ENCODE assay signal across 26 mouse cellular contexts in the genomic region with DNA sequence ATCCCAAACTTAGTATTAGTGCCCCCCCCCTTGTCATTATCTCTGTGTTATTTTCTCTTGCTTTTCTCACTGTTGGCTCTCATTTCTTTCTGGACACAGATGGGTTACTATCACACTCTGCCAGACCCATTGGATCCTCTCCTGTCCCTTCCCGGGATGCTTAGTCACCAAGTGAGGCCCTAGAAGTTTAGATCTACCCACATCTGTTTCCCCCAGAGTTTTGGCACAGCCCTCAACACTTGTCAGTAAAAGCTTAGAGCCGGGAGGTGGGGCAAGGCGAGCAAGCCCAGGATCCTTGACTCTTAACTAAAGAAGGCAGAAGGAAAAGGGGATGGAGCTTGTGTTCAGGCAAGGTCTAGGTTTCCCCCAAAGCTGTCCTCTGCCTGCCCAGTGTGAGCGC. TPM values are rescaled to one million over a fixed set of nuclear protein-coding genes. Genes with fewer than 3 reads are reported as not detected.
A peak's percentile ranks its signal among the peaks of the same experiment; 100 is the strongest.
DNase-seq lines count a peak whose midpoint lies in the region; ATAC-seq and TF ChIP-seq lines count a peak whose summit lies in the region.
"Had no signal": no experiment of that assay in that cellular context is flagged by ENCODE, and none has a peak within 500 bp of the region (broad histone marks: within the 10 kb centered on the region; RNA-seq: fewer than 3 reads in every experiment).

No protein-coding gene starts in this region.

- intact Hi-C loops in left cerebral cortex, postnatal 10 days (cut with DNase I), result no loop called here

- H3K4me3 ChIP-seq in liver, embryonic 14.5 days (ENCODE audit: insufficient read depth in 1 of 2, low read depth in 2 of 2, low read length in 2 of 2), result no peak overlapping the region
- H3K4me3 ChIP-seq: intestine, embryonic 15.5 days had no signal

- no peaks in the 10 kb centered on the region for H3K36me3 ChIP-seq in liver, embryonic 14.5 days (replicated peaks; ENCODE audit: control insufficient read depth, insufficient read depth, low read depth)
- H3K36me3 ChIP-seq: intestine, embryonic 15.5 days had no signal

- peak; percentile 86 for ATAC-seq in erythroblast, adult 5-6 weeks (replicated peaks; ENCODE audit: low FRiP score, poor library complexity, severe bottlenecking)
- ATAC-seq in liver, embryonic 14.5 days (ENCODE audit: insufficient read depth), result peak; percentile 88
- ATAC-seq: forebrain, postnatal 0 days; intestine, embryonic 15.5 days; midbrain, embryonic 16.5 days had no signal

- TF ChIP-seq CTCF in liver, embryonic 14.5 days (IDR thresholded peaks at IDR 0.05; ENCODE audit: low read depth), result no peak

- H3K27me3 ChIP-seq in liver, embryonic 14.5 days (ENCODE audit: control insufficient read depth, insufficient read depth, low read length), result no peaks in the 10 kb centered on the region
- H3K27me3 ChIP-seq: intestine, embryonic 15.5 days had no signal

- peak overlapping the region; percentile 81 for H3K27ac ChIP-seq in liver, embryonic 14.5 days
- H3K27ac ChIP-seq: hindbrain, embryonic 14.5 days; intestine, embryonic 15.5 days; macrophage had no signal

- peak; percentile 65 for TF ChIP-seq EP300 in liver, embryonic 14.5 days (IDR thresholded peaks at IDR 0.05; ENCODE audit: low read depth)

- peaks cover 29 to 52% of the 10 kb centered on the region in 2 experiments for H3K4me1 ChIP-seq in liver, embryonic 14.5 days (replicated peaks; ENCODE audit: control insufficient read depth in 2 of 2, insufficient read depth in 2 of 2, low read length in 1 of 2)

- H3K4me2 ChIP-seq in liver, embryonic 14.5 days (ENCODE audit: low read depth), result peak overlapping the region; percentile 47
- H3K4me2 ChIP-seq: hindbrain, embryonic 14.5 days; intestine, embryonic 15.5 days; lung, embryonic 14.5 days had no signal

- no peak overlapping the region; the same call in 1 of the 2 replicates for H3K9ac ChIP-seq in liver, embryonic 14.5 days (replicated peaks)
- H3K9ac ChIP-seq: forebrain, postnatal 0 days; hindbrain, embryonic 14.5 days; intestine, embryonic 15.5 days; lung, embryonic 14.5 days had no signal

- no peaks in the 10 kb centered on the region for H3K9me3 ChIP-seq in liver, embryonic 14.5 days (ENCODE audit: control insufficient read depth, low read length)
- H3K9me3 ChIP-seq: intestine, embryonic 15.5 days had no signal

- 23% methylated on average over 4 of the region's 4 CpGs for WGBS in liver, embryonic 14.5 days (ENCODE audit: insufficient replicate concordance)

- DNase-seq in spleen, postnatal 10 days (ENCODE audit: low spot score in 2 of 2), result peak; percentile 33 to 58
- DNase-seq in spleen, postnatal 14 days (ENCODE audit: low spot score in 2 of 2), result no peak
- DNase-seq in liver, embryonic 14.5 days (ENCODE audit: low read depth in 3 of 3, low spot score in 3 of 3), result peak in 1 of 3 experiments; percentile 55
- DNase-seq in frontal cortex, adult 2 months (ENCODE audit: extremely low spot score in 1 of 2, low spot score in 1 of 2), result no peak
- DNase-seq in kidney, adult 8-10 months, result no peak
- DNase-seq in left cerebral cortex, postnatal 10 days (ENCODE audit: extremely low spot score in 1 of 2, low spot score in 2 of 2), result no peak
- DNase-seq: adrenal gland, adult 8-10 months; cerebellum, adult 18-20 months; cerebellum, postnatal 36 days; forebrain, postnatal 0 days; lung, embryonic 14.5 days; right cerebral cortex, adult 18-20 months; thymus, postnatal 36 days had no signal

RNA-seq across cellular contexts. Expression of a gene that starts 2.7 kb away (rescaled TPM):
- total RNA-seq in erythroblast, adult 5-6 weeks (2015; ENCODE audit: low replicate concordance), result not detected in 2 replicates
- not detected in 2 replicates for total RNA-seq in erythroblast, adult 5-6 weeks (2017; ENCODE audit: low replicate concordance)
- not detected in 2 replicates for polyA plus RNA-seq in liver, embryonic 14.5 days (2012; rRNA removed)
- polyA plus RNA-seq in liver, embryonic 14.5 days (2014; fragmentation: Nextera tagmentation; extraction: Ambion mirVana), result 0.22 TPM in 1 of 2 replicates, not detected in the other
- polyA plus RNA-seq in frontal cortex, adult 2 months (2012; rRNA removed), result not detected in 2 replicates
- not detected for total RNA-seq in left cerebral cortex, postnatal 10 days (2021)
- total RNA-seq: adrenal gland, adult 8-10 months; forebrain, postnatal 0 days; gastrocnemius, adult 8-10 months; heart, adult 8-10 months; layer of hippocampus, adult 18-20 months had no signal
- polyA plus RNA-seq: C2C12; embryonic facial prominence, embryonic 11.5 days; heart, postnatal 0 days; hindbrain, embryonic 14.5 days; intestine, embryonic 15.5 days; kidney, embryonic 16.5 days; limb, embryonic 11.5 days; lung, embryonic 14.5 days; macrophage; midbrain, embryonic 16.5 days had no signal

RNA-seq across cellular contexts. Expression of a gene that starts 7.0 kb away (rescaled TPM):
- total RNA-seq in erythroblast, adult 5-6 weeks (2015; ENCODE audit: low replicate concordance), result 186 and 231 TPM in 2 replicates
- total RNA-seq in erythroblast, adult 5-6 weeks (2017; ENCODE audit: low replicate concordance), result 524 and 744 TPM in 2 replicates
- 17.6 and 21.1 TPM in 2 replicates for polyA plus RNA-seq in liver, embryonic 14.5 days (2012; rRNA removed)
- polyA plus RNA-seq in liver, embryonic 14.5 days (2014; fragmentation: Nextera tagmentation; extraction: Ambion mirVana), result 11.1 and 12.5 TPM in 2 replicates
- 78.7 and 90.5 TPM in 2 replicates for polyA plus RNA-seq in frontal cortex, adult 2 months (2012; rRNA removed)
- total RNA-seq in left cerebral cortex, postnatal 10 days (2021), result 10 to 100 TPM; 64.1 to 69.0 TPM

RNA-seq across cellular contexts. Expression of a gene that starts 9.5 kb away (rescaled TPM):
- 433 and 471 TPM in 2 replicates for total RNA-seq in erythroblast, adult 5-6 weeks (2015; ENCODE audit: low replicate concordance)
- 280 and 368 TPM in 2 replicates for total RNA-seq in erythroblast, adult 5-6 weeks (2017; ENCODE audit: low replicate concordance)
- polyA plus RNA-seq in liver, embryonic 14.5 days (2012; rRNA removed), result 155 and 168 TPM in 2 replicates
- polyA plus RNA-seq in liver, embryonic 14.5 days (2014; fragmentation: Nextera tagmentation; extraction: Ambion mirVana), result 346 and 362 TPM in 2 replicates
- 358 and 465 TPM in 2 replicates for polyA plus RNA-seq in frontal cortex, adult 2 months (2012; rRNA removed)
- 100 to 1,000 TPM; 456 to 464 TPM for total RNA-seq in left cerebral cortex, postnatal 10 days (2021)

RNA-seq across cellular contexts. Expression of a gene that starts 18.5 kb away (rescaled TPM):
- 50.4 and 76.9 TPM in 2 replicates for total RNA-seq in erythroblast, adult 5-6 weeks (2015; ENCODE audit: low replicate concordance)
- total RNA-seq in erythroblast, adult 5-6 weeks (2017; ENCODE audit: low replicate concordance), result 31.3 and 50.2 TPM in 2 replicates
- polyA plus RNA-seq in liver, embryonic 14.5 days (2012; rRNA removed), result 76.3 and 93.3 TPM in 2 replicates
- 61.8 and 66.1 TPM in 2 replicates for polyA plus RNA-seq in liver, embryonic 14.5 days (2014; fragmentation: Nextera tagmentation; extraction: Ambion mirVana)
- 205 and 218 TPM in 2 replicates for polyA plus RNA-seq in frontal cortex, adult 2 months (2012; rRNA removed)
- total RNA-seq in left cerebral cortex, postnatal 10 days (2021), result 10 to 100 TPM; 94.4 to 95.0 TPM

RNA-seq across cellular contexts. Expression of a gene that starts 18.5 kb away (rescaled TPM):
- total RNA-seq in erythroblast, adult 5-6 weeks (2015; ENCODE audit: low replicate concordance), result 12.3 and 12.9 TPM in 2 replicates
- 8.1 and 8.6 TPM in 2 replicates for total RNA-seq in erythroblast, adult 5-6 weeks (2017; ENCODE audit: low replicate concordance)
- 4.0 and 4.9 TPM in 2 replicates for polyA plus RNA-seq in liver, embryonic 14.5 days (2012; rRNA removed)
- 3.2 and 4.3 TPM in 2 replicates for polyA plus RNA-seq in liver, embryonic 14.5 days (2014; fragmentation: Nextera tagmentation; extraction: Ambion mirVana)
- polyA plus RNA-seq in frontal cortex, adult 2 months (2012; rRNA removed), result 20.1 and 25.5 TPM in 2 replicates
- 10 to 100 TPM; 18.3 to 22.1 TPM for total RNA-seq in left cerebral cortex, postnatal 10 days (2021)

Comparison
In these comparisons a context has a peak if more than half of its experiments do, and no peak if none do; other contexts are left out.
1. DNase-seq: peak in spleen, postnatal 10 days (2 of 2); none in spleen, postnatal 14 days (0 of 2), frontal cortex, adult 2 months (0 of 2), kidney, adult 8-10 months (0 of 2) and left cerebral cortex, postnatal 10 days (0 of 2).